Mouse (Mus musculus): ENCODE measurements around the gene Frat2.
"Not testable (repeated sequence)": the region's sequence is repeated elsewhere in the genome, so short reads cannot be mapped to it uniquely, and the experiment has no call there.

Frat2 gene

GRCm38 (mm10) chr19:41847992-41848851, at the start of gene Frat2:
Gene Frat2 (minus strand): TSS chr19:41848132.
- peak; percentile 96 for DNase-seq (ENCODE audit: extremely low spot score, low spot score)

- no peak for DNase-seq (ENCODE audit: extremely low spot score, low spot score)
Observed at GRCm38 (mm10) chr19:41896319-41896711, 48.4 kb upstream of the Frat2 start.

- peak; percentile 78 for DNase-seq (ENCODE audit: extremely low spot score, low spot score)
Observed at GRCm38 (mm10) chr19:41895460-41896318, 47.8 kb upstream of the Frat2 start, which contains the start of gene Rrp12. Gene Rrp12 (minus strand): TSS chr19:41896173.

GRCm38 (mm10) chr19:41894959-41895358, 47.0 kb upstream of the Frat2 start:
- no peak for DNase-seq (ENCODE audit: extremely low spot score, low spot score)

GRCm38 (mm10) chr19:41888191-41888590, 40.3 kb upstream of the Frat2 start:
- DNase-seq (ENCODE audit: extremely low spot score, low spot score): no peak

- DNase-seq (ENCODE audit: extremely low spot score, low spot score): no peak
Observed at GRCm38 (mm10) chr19:41883882-41884281, 36.0 kb upstream of the Frat2 start.

GRCm38 (mm10) chr19:41881842-41882241, 33.9 kb upstream of the Frat2 start:
- DNase-seq (ENCODE audit: extremely low spot score, low spot score): no peak

GRCm38 (mm10) chr19:41874356-41874755, 26.4 kb upstream of the Frat2 start:
- no peak for DNase-seq (ENCODE audit: extremely low spot score, low spot score)

GRCm38 (mm10) chr19:41872285-41872684, 24.4 kb upstream of the Frat2 start:
- DNase-seq (ENCODE audit: extremely low spot score, low spot score): no peak

- DNase-seq (ENCODE audit: extremely low spot score, low spot score): not testable (repeated sequence)
Observed at GRCm38 (mm10) chr19:41869946-41870345, 22.0 kb upstream of the Frat2 start.

GRCm38 (mm10) chr19:41869296-41869695, 21.4 kb upstream of the Frat2 start:
- DNase-seq (ENCODE audit: extremely low spot score, low spot score): no peak

- DNase-seq (ENCODE audit: extremely low spot score, low spot score): no peak
Observed at GRCm38 (mm10) chr19:41866707-41867106, 18.8 kb upstream of the Frat2 start.

- no peak for DNase-seq (ENCODE audit: extremely low spot score, low spot score)
Observed at GRCm38 (mm10) chr19:41857816-41858310, 9.9 kb upstream of the Frat2 start.

GRCm38 (mm10) chr19:41857086-41857762, 9.3 kb upstream of the Frat2 start:
- no peak for DNase-seq (ENCODE audit: extremely low spot score, low spot score)

- DNase-seq (ENCODE audit: extremely low spot score, low spot score): no peak
Observed at GRCm38 (mm10) chr19:41852423-41852822, 4.5 kb upstream of the Frat2 start.

- peak; percentile 24 for DNase-seq (ENCODE audit: extremely low spot score, low spot score)
Observed at GRCm38 (mm10) chr19:41850719-41851543, 3.0 kb upstream of the Frat2 start.

GRCm38 (mm10) chr19:41850021-41850718, 2.2 kb upstream of the Frat2 start:
- no peak for DNase-seq (ENCODE audit: extremely low spot score, low spot score)

- peak; percentile 85 for DNase-seq (ENCODE audit: extremely low spot score, low spot score)
Observed at GRCm38 (mm10) chr19:41847614-41847991, 329 bp downstream of the Frat2 start.

- DNase-seq (ENCODE audit: extremely low spot score, low spot score): peak; percentile 76
Observed at GRCm38 (mm10) chr19:41847091-41847581, 796 bp downstream of the Frat2 start.

Measured in neural tube, embryonic 10.5 days (tissue).